Mouse (Mus musculus): ENCODE results near the gene Pus1. TPM values are rescaled to one million over a fixed set of nuclear protein-coding genes. Genes with fewer than 3 reads are reported as not detected.

Gene Pus1
- polyA plus RNA-seq, 1 experiment from 2014 or later: 34.6 TPM

Other genes starting within 250 kb of the Pus1 start
- 0.46 and 0.53 TPM in 2 replicates for gene Galnt9, start 236.3 kb downstream of the Pus1 start, polyA plus RNA-seq (2015; fragmentation: Nextera tagmentation; extraction: Ambion mirVana)
- 54.5 and 55.8 TPM in 2 replicates for gene Noc4l, start 127.2 kb downstream of the Pus1 start, polyA plus RNA-seq (2015; fragmentation: Nextera tagmentation; extraction: Ambion mirVana)
- gene Ddx51, start 127.2 kb downstream of the Pus1 start, polyA plus RNA-seq (2015; fragmentation: Nextera tagmentation; extraction: Ambion mirVana): 22.9 and 23.0 TPM in 2 replicates
- gene Ep400, start 9.9 kb downstream of the Pus1 start, polyA plus RNA-seq (2015; fragmentation: Nextera tagmentation; extraction: Ambion mirVana): 31.3 and 31.4 TPM in 2 replicates
- 9.7 and 12.3 TPM in 2 replicates for gene Ulk1, start 29.4 kb upstream of the Pus1 start, polyA plus RNA-seq (2015; fragmentation: Nextera tagmentation; extraction: Ambion mirVana)
- gene Hscb, start 59.1 kb upstream of the Pus1 start, polyA plus RNA-seq (2015; fragmentation: Nextera tagmentation; extraction: Ambion mirVana): 43.2 and 48.3 TPM in 2 replicates
- 16.1 and 19.6 TPM in 2 replicates for gene Chek2, start 59.3 kb upstream of the Pus1 start, polyA plus RNA-seq (2015; fragmentation: Nextera tagmentation; extraction: Ambion mirVana)
- 1.7 and 2.3 TPM in 2 replicates for gene Ttc28, start 99.1 kb upstream of the Pus1 start, polyA plus RNA-seq (2015; fragmentation: Nextera tagmentation; extraction: Ambion mirVana)